Mouse (Mus musculus) neural tube, embryonic 14.5 days (tissue): ENCODE data around the gene H2-Aa. TPM values are rescaled to one million over a fixed set of nuclear protein-coding genes. Genes with fewer than 3 reads are reported as not detected.
"Not testable (repeated sequence)": the region's sequence is repeated elsewhere in the genome, so short reads cannot be mapped to it uniquely, and the experiment has no call there.

Experiments
- ATAC-seq: fragments of 200-750 bp; cut with Nextera tagmentation; 2 replicates; pipeline ENCODE4 v1.8.0; 2017; ENCODE audit warnings: low read depth, mild to moderate bottlenecking, moderate TSS enrichment, moderate library complexity
- H3K27ac ChIP-seq: fragments of 300-500 bp; sonication (generic); 2 replicates; pipeline ENCODE4 v1.5.1; 2014; ENCODE audit warnings: low read depth, mild to moderate bottlenecking, control low read depth, low read length, moderate library complexity, mixed read lengths
- H3K27me3 ChIP-seq: fragments of 300-500 bp; sonication (generic); 2 replicates; pipeline ENCODE4 v1.6.1; 2014; ENCODE audit warnings: low read length; ENCODE audit not compliant: control insufficient read depth, insufficient read depth
- H3K36me3 ChIP-seq: fragments of 300-500 bp; sonication (generic); 2 replicates; pipeline ENCODE4 v1.6.1; 2014; ENCODE audit warnings: low read length, mixed read lengths; ENCODE audit not compliant: control insufficient read depth, insufficient read depth
- H3K4me1 ChIP-seq: fragments of 300-500 bp; sonication (generic); 2 replicates; pipeline ENCODE4 v1.6.1; 2014; ENCODE audit warnings: low read length; ENCODE audit not compliant: control insufficient read depth, insufficient read depth
- H3K4me2 ChIP-seq: fragments of 300-500 bp; sonication (generic); 2 replicates; pipeline ENCODE4 v1.6.1; 2014; ENCODE audit warnings: mild to moderate bottlenecking, low read depth, low read length, control low read depth
- H3K4me3 ChIP-seq: fragments of 300-500 bp; sonication (generic); 2 replicates; pipeline ENCODE4 v1.5.1; 2014; ENCODE audit warnings: low read depth, low read length, control low read depth, mixed read lengths
- H3K9ac ChIP-seq: fragments of 300-500 bp; sonication (generic); replicated peaks from 2 replicates; pipeline ENCODE4 v1.6.1; 2014; ENCODE audit warnings: low read depth, mild to moderate bottlenecking, control low read depth, low read length, mixed read lengths
- H3K9me3 ChIP-seq: fragments of 300-500 bp; sonication (generic); 2 replicates; pipeline ENCODE4 v1.6.1; 2016; ENCODE audit warnings: low read length; ENCODE audit not compliant: control insufficient read depth
- WGBS: fragments of 180-500 bp; shearing (Covaris S2); extraction: QIAGEN DNeasy Blood & Tissue Kit; methylation state at CpG from one replicate; pipeline ENCODE4 v1.1.7; 2014; 5-methylcytosine and 5-hydroxymethylcytosine counted together
- polyA plus RNA-seq: library from polyadenylated mRNA; unstranded; fragments of >200 nt; fragmentation: Nextera tagmentation; extraction: Ambion mirVana; gene quantifications from 2 replicates; pipeline ENCODE4 v1.2.1, GENCODE M21; 2014

H2-Aa gene
- polyA plus RNA-seq, 1 experiment from 2014 or later, result 0.24 TPM

GRCm38 (mm10) chr17:34313393-34313792 is 25.8 kb upstream of the H2-Aa start:
- Histone ChIP-seq H3K4me2 (no peak overlapping the region), H3K4me3 (no peak overlapping the region), H3K27ac (no peak overlapping the region), H3K9ac (no peak overlapping the region), H3K36me3 (no peaks in the 10 kb centered on the region), H3K27me3 (no peaks in the 10 kb centered on the region), H3K9me3 (no peaks in the 10 kb centered on the region), H3K4me1 (no peaks in the 10 kb centered on the region)
- peak; percentile 68; the same call in 1 of the 2 replicates for ATAC-seq
- 28% methylated on average over 3 of the region's 3 CpGs for WGBS

DNA sequence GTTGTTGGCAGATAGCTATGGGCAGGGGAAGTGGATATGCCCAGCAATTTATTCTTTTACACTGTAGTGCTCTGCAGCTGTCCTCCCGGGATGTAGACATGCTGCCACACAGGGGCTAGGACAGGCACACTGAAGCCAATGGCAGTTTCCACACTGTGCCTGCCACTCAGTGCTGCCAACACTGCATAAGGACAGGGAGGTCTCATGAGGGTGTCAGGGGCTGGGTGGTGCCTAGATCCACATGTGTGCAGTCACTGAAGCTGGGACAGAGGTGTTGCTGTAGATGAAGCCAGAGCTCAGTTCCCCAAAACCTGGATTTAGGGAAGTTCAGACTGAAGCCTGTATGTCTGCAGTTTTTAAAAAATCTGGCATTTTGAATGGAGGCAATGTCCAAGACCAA is 24.6 kb upstream of the H2-Aa start:
- no peak for ATAC-seq

DNA sequence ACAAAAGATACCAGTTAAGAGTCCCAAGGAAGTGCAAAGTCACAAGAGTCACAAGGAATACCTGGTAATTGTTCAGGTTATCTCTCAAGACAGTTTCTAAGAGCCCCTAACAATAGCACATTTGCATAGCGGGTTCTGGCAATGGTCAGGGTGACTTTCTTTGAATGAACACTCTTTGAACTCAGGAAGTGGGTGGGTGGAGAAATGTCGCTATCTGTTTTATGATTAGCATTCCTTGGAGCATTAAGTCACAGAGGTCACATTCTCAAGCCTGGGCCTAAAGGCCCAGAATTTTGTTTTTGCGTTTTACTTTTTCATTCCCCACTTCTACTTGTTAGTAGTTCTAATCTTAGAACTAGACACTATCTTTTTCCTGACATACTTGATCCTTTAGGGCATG is 22.9 kb upstream of the H2-Aa start:
- 82% methylated on average over 3 of the region's 3 CpGs for WGBS
- H3K27ac ChIP-seq, H3K4me1 ChIP-seq, H3K9me3 ChIP-seq, H3K27me3 ChIP-seq, ATAC-seq, H3K36me3 ChIP-seq, H3K4me2 ChIP-seq, H3K4me3 ChIP-seq, H3K9ac ChIP-seq: not testable (repeated sequence)

More for the DNA sequence above, 24.6 kb upstream of the H2-Aa start:
- no peak overlapping the region for H3K9ac ChIP-seq
- H3K27me3 ChIP-seq, result no peaks in the 10 kb centered on the region
- no peak overlapping the region for H3K27ac ChIP-seq
- no peak overlapping the region for H3K4me3 ChIP-seq
- no peak overlapping the region for H3K4me2 ChIP-seq
- H3K9me3 ChIP-seq, result no peaks in the 10 kb centered on the region
- H3K36me3 ChIP-seq, result no peaks in the 10 kb centered on the region
- no peaks in the 10 kb centered on the region for H3K4me1 ChIP-seq
- 88% methylated on average over 1 of the region's 1 CpGs for WGBS

GRCm38 (mm10) chr17:34309683-34310385 is 22.2 kb upstream of the H2-Aa start:
- H3K9me3 ChIP-seq, result no peaks in the 10 kb centered on the region
- no peaks in the 10 kb centered on the region for H3K4me1 ChIP-seq
- peak overlapping the region; percentile 64 for H3K27ac ChIP-seq
- H3K4me3 ChIP-seq, result peak overlapping the region; percentile 50
- H3K4me2 ChIP-seq, result peak overlapping the region; percentile 91
- peak overlapping the region; percentile 61 for H3K9ac ChIP-seq
- H3K36me3 ChIP-seq, result no peaks in the 10 kb centered on the region
- ATAC-seq, result peak; percentile 89
- no peaks in the 10 kb centered on the region for H3K27me3 ChIP-seq
- 27% methylated on average over 38 of the region's 38 CpGs for WGBS

GRCm38 (mm10) chr17:34309225-34309624 is 21.6 kb upstream of the H2-Aa start:
- Histone ChIP-seq H3K9ac (peak overlapping the region; percentile 61), H3K4me1 (no peaks in the 10 kb centered on the region), H3K9me3 (no peaks in the 10 kb centered on the region), H3K27ac (peak overlapping the region; percentile 64), H3K4me3 (peak overlapping the region; percentile 50), H3K36me3 (no peaks in the 10 kb centered on the region), H3K4me2 (peak overlapping the region; percentile 91), H3K27me3 (no peaks in the 10 kb centered on the region)
- no peak for ATAC-seq
- WGBS, result 29% methylated on average over 10 of the region's 10 CpGs

GRCm38 (mm10) chr17:34308161-34308560 is 20.5 kb upstream of the H2-Aa start:
- no peaks in the 10 kb centered on the region for H3K4me1 ChIP-seq
- no peak for ATAC-seq
- no peak overlapping the region for H3K4me3 ChIP-seq
- no peak overlapping the region for H3K27ac ChIP-seq
- no peak overlapping the region for H3K4me2 ChIP-seq
- H3K9ac ChIP-seq, result no peak overlapping the region
- WGBS, result 81% methylated on average over 4 of the region's 4 CpGs
- no peaks in the 10 kb centered on the region for H3K27me3 ChIP-seq
- H3K9me3 ChIP-seq, result no peaks in the 10 kb centered on the region
- no peaks in the 10 kb centered on the region for H3K36me3 ChIP-seq

- Histone ChIP-seq H3K36me3 (no peaks in the 10 kb centered on the region), H3K9ac (no peak overlapping the region)
- no peak for ATAC-seq
Measured at GRCm38 (mm10) chr17:34307216-34307615, 19.6 kb upstream of the H2-Aa start.

DNA sequence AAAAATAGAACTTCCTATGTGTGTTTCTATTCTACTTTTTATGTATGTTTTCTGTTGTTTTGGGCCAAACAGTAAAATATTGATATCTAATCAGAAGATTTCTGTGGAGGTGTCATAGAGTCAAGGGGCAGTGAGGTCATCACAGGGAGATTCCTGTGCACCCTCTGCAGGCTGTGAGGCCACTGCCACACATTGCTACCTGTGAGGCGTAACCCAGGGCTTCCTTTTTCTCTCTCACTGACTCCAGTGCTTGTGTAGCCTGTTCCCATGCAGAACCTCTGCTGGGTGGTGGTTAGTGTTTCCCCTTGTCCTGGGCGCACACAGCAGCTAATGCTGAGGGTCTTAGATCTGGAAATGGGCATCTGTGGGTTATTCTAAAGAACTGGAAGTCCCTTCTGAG is 18.8 kb upstream of the H2-Aa start:
- Histone ChIP-seq H3K4me2 (no peak overlapping the region), H3K9me3 (no peaks in the 10 kb centered on the region), H3K4me3 (no peak overlapping the region), H3K27me3 (no peaks in the 10 kb centered on the region), H3K9ac (no peak overlapping the region), H3K36me3 (no peaks in the 10 kb centered on the region), H3K27ac (no peak overlapping the region), H3K4me1 (no peaks in the 10 kb centered on the region)
- no peak for ATAC-seq
- 94% methylated on average over 2 of the region's 2 CpGs for WGBS

More at GRCm38 (mm10) chr17:34307216-34307615, 19.6 kb upstream of the H2-Aa start:
- no peaks in the 10 kb centered on the region for H3K9me3 ChIP-seq
- no peak overlapping the region for H3K4me3 ChIP-seq
- H3K4me1 ChIP-seq, result no peaks in the 10 kb centered on the region
- H3K27me3 ChIP-seq, result no peaks in the 10 kb centered on the region
- H3K4me2 ChIP-seq, result no peak overlapping the region
- H3K27ac ChIP-seq, result no peak overlapping the region

DNA sequence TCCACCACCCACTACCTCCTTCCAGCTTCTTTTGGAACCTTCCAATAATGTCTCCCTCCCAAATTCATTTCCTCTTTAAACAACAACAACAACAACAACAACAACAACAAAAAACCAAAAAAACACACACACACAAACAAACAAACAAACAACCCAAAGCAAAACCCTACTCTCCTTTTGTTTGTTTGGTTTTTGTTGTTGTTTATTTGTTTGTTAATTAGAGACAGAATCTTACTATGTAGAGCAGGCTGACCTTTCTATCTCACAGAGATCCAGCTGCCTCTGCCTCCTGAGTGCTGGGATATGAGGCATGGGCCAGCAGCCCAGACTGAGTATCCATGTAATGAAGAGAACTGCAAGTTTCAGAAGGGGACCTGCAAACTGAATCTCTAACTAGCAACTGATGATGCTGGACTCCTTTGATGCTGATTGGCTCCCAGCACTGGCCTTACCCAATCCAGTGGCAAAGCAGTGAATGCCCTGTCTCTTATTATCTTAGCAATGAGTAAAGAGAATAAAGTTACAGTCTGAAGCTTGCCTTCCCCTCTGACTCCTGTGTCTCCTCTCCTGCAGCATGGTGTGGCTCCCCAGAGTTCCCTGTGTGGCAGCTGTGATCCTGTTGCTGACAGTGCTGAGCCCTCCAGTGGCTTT is 17.9 kb upstream of the H2-Aa start, which contains the start of gene H2-Eb1:
H2-Eb1 (plus strand) TSS at position 488 of the 651 bp plus-strand sequence.
- peak; percentile 85 for ATAC-seq
- Histone ChIP-seq H3K27ac (no peak within 1 kb of the TSS), H3K4me3 (no peak within 1 kb of the TSS), H3K9ac (no peak within 1 kb of the TSS), H3K9me3 (no peaks in the 10 kb centered on the region), H3K27me3 (no peaks in the 10 kb centered on the region), H3K4me1 (no peaks in the 10 kb centered on the region), H3K4me2 (no peak within 1 kb of the TSS), H3K36me3 (no peaks in the 10 kb centered on the region)
